Mouse (Mus musculus): ENCODE data around the gene Il17f.
"Not testable (repeated sequence)": the region's sequence is repeated elsewhere in the genome, so short reads cannot be mapped to it uniquely, and the experiment has no call there.

Gene Il17f

GRCm38 (mm10) chr1:20778366-20778765 is 12.1 kb downstream of the Il17f start:
- no peak for DNase-seq

- DNase-seq, result not testable (repeated sequence)
These were observed 16.2 kb downstream of the Il17f start for GRCm38 (mm10) chr1:20774026-20774730.

GRCm38 (mm10) chr1:20766526-20766925 is 23.9 kb downstream of the Il17f start:
- DNase-seq, result no peak

GRCm38 (mm10) chr1:20761411-20761810 is 29.0 kb downstream of the Il17f start:
- no peak for DNase-seq

GRCm38 (mm10) chr1:20760331-20760730 is 30.1 kb downstream of the Il17f start:
- no peak for DNase-seq

- no peak for DNase-seq
These were observed 30.6 kb downstream of the Il17f start for GRCm38 (mm10) chr1:20759799-20760198.

GRCm38 (mm10) chr1:20757586-20757985 is 32.8 kb downstream of the Il17f start:
- DNase-seq, result no peak

GRCm38 (mm10) chr1:20754439-20754838 is 36.0 kb downstream of the Il17f start:
- no peak for DNase-seq

- no peak for DNase-seq
These were observed 49.9 kb downstream of the Il17f start for GRCm38 (mm10) chr1:20740496-20740998.

- DNase-seq, result no peak
These were observed 51.9 kb downstream of the Il17f start for GRCm38 (mm10) chr1:20738483-20738882.

GRCm38 (mm10) chr1:20736572-20736971 is 53.8 kb downstream of the Il17f start:
- no peak for DNase-seq

GRCm38 (mm10) chr1:20730903-20731302 is 59.5 kb downstream of the Il17f start, which contains the start of gene Il17a:
Gene Il17a (plus strand): TSS chr1:20730905.
- DNase-seq, result no peak

All from kidney, postnatal 10 days (tissue).